Mouse (Mus musculus): ENCODE measurements at regions not wholly inside any gene's neighbourhood (a gene's known extent, or its start where the extent isn't known, plus 50 kb on each side); places are given as distances from the start of the nearest gene placed in this dataset.

GRCm38 (mm10) chr3:115787360-115787759, 72.5 kb upstream of the S1pr1 start:
- TF ChIP-seq CTCF (IDR thresholded peaks at IDR 0.05; ENCODE audit: low read depth, low read length) (no peak), GATA1 (IDR thresholded peaks at IDR 0.05; ENCODE audit: borderline replicate concordance, low read length) (no peak), TAL1 (conservative IDR thresholded peaks at IDR 0.05; ENCODE audit: low read depth, low read length) (no peak), POLR2AphosphoS5 (IDR thresholded peaks at IDR 0.05; ENCODE audit: insufficient replicate concordance, low read depth, low read length) (no peak), GATA2 (IDR thresholded peaks at IDR 0.05; ENCODE audit: borderline replicate concordance, low read depth, low read length) (no peak)
